Mouse (Mus musculus) megakaryocyte, embryonic 14.5 days (primary cell): Measurements from ENCODE around the gene Ptk6. TPM values are rescaled to one million over a fixed set of nuclear protein-coding genes. Genes with fewer than 3 reads are reported as not detected.

Experiments
- H3K27me3 ChIP-seq: replicated peaks from 2 replicates; pipeline ENCODE3; 2012; ENCODE audit warnings: inconsistent platforms
- H3K36me3 ChIP-seq: replicated peaks from 2 replicates; pipeline ENCODE3; 2012; ENCODE audit warnings: low read length, inconsistent platforms, mixed read lengths
- H3K4me1 ChIP-seq: 2 replicates; pipeline ENCODE4 v1.6.1; 2012; ENCODE audit warnings: inconsistent platforms
- H3K4me3 ChIP-seq: replicated peaks from 2 replicates; pipeline ENCODE3; 2012; ENCODE audit warnings: moderate library complexity, mild to moderate bottlenecking, inconsistent platforms
- H3K9me3 ChIP-seq: 2 replicates; pipeline ENCODE4 v1.6.1; 2012; ENCODE audit warnings: inconsistent platforms
- FLI1 ChIP-seq: IDR thresholded peaks from 2 replicates; pipeline ENCODE4 v1.6.1; 2012; ENCODE audit warnings: low read length, inconsistent platforms, mixed read lengths
- GATA1 ChIP-seq: IDR thresholded peaks from 3 replicates; pipeline ENCODE4 v1.6.1; 2012; ENCODE audit warnings: mixed read lengths, low read length, inconsistent platforms, borderline replicate concordance
- polyA plus RNA-seq: library from polyadenylated mRNA; stranded (reverse); fragments of >175 nt; gene quantifications from 2 replicates; pipeline ENCODE4 v1.2.3, GENCODE M21; 2012; ENCODE audit warnings: low replicate concordance; ENCODE audit not compliant: insufficient read depth

The Ptk6 gene
- polyA plus RNA-seq, 1 experiment: not detected

DNA sequence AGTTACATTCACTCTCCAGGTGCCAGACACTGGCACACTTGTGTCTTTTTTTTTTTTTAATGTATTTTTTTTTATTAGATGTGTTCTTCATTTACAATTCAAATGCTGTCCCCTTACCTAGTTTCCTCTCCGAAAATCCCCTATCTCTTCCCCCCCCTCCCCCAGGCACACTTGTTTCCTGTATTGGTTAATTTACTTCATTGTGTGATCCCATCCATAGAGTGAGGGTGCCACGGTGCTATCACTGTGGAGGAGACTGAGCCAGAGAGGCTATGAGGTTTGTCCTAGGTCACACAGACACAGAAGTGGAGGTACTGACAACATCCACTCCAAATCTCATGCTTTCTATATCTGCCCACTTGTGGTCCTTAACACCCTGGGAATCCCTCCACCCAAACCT is 36.3 kb upstream of the Ptk6 start:
- TF ChIP-seq GATA1 (no peak), FLI1 (no peak)
- H3K27me3 ChIP-seq: peaks cover 3% of the 10 kb centered on the region
- peaks cover 59% of the 10 kb centered on the region for H3K4me1 ChIP-seq
- H3K4me3 ChIP-seq: no peak overlapping the region
- peaks cover 69% of the 10 kb centered on the region for H3K36me3 ChIP-seq
- no peaks in the 10 kb centered on the region for H3K9me3 ChIP-seq

DNA sequence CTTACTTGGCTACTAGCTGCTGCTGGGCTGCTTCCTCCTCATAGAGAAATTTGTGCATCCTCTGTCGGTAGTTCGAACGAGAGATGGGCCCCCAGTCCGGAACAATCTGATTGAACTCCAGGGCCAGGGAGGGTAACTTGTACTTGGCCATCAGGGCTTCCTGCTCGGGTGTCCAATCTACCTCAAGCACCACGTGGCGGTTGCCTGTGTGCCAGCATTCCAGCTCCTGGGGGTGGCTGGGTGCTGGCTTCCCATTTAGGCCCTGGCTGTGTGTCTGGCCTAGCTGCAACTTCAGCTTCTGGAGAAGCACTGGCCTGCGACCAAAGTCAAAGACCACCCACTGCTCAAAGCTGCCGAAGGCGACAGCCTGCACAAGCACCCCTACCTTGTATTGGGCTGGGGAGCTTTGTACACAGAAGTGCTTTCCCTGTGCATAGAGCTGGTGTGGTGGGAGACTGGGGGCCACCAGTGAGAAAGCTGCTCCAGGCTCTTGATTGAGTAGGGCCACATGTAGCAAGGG is 35.6 kb upstream of the Ptk6 start:
- peaks cover 53% of the 10 kb centered on the region for H3K4me1 ChIP-seq
- no peak for TF ChIP-seq FLI1
- no peaks in the 10 kb centered on the region for H3K9me3 ChIP-seq
- H3K4me3 ChIP-seq: no peak overlapping the region
- peaks cover 3% of the 10 kb centered on the region for H3K27me3 ChIP-seq
- H3K36me3 ChIP-seq: peaks cover 76% of the 10 kb centered on the region

DNA sequence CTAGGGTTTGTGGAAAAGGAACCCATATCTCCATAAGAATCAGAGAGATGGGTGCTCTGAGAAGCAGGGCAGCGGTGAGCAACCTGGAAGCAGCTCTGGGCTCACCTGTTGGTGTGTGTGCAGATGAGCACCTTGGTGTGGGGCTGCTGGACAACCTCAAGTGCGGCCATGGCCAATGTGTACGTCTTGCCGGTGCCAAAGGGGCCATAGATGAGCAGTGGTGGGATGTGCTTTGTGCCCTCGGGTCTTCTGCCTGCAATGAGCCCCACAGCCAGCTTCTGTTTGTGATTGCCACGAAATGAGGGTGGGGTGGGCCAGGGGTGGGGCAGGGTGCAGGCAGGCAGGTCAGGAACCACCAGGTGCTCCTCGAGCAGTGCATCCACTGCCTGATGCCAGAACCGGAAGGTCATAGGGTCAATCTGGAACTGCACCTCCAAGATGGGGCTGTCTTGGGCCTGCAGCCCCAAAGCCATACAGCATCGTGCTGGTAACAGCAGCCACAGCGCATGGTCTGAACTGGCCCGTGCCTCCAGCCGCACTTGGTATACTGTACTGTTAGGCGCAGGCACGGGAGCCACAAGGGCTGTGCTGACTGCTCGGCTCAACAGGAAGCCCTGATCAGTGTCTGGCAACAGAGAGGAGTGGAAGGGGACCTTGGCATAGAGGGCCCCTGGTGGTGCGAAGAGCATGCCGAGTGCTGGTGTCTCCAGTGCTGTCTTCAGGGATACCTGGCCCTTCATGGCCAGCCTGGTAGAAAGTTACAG is 34.8 kb upstream of the Ptk6 start:
- Histone ChIP-seq H3K9me3 (no peaks in the 10 kb centered on the region), H3K4me3 (no peak overlapping the region), H3K4me1 (peaks cover 48% of the 10 kb centered on the region), H3K27me3 (peaks cover 2% of the 10 kb centered on the region), H3K36me3 (peaks cover 83% of the 10 kb centered on the region)
- TF ChIP-seq FLI1: no peak
- no peak for TF ChIP-seq GATA1

- Histone ChIP-seq H3K27me3 (no peaks in the 10 kb centered on the region), H3K4me1 (peaks cover 36% of the 10 kb centered on the region), H3K9me3 (no peaks in the 10 kb centered on the region), H3K36me3 (peaks cover 97% of the 10 kb centered on the region), H3K4me3 (peak overlapping the region; percentile 23)
- no peak for TF ChIP-seq FLI1
- no peak for TF ChIP-seq GATA1
Observed at GRCm38 (mm10) chr2:181235681-181236566, 33.3 kb upstream of the Ptk6 start.

GRCm38 (mm10) chr2:181234680-181235079 is 32.1 kb upstream of the Ptk6 start:
- Histone ChIP-seq H3K36me3 (peaks cover 97% of the 10 kb centered on the region), H3K4me3 (no peak overlapping the region), H3K9me3 (no peaks in the 10 kb centered on the region), H3K4me1 (peaks cover 24% of the 10 kb centered on the region), H3K27me3 (no peaks in the 10 kb centered on the region)
- no peak for TF ChIP-seq FLI1
- TF ChIP-seq GATA1: no peak

GRCm38 (mm10) chr2:181233443-181233842 is 30.9 kb upstream of the Ptk6 start:
- TF ChIP-seq GATA1 (no peak), FLI1 (no peak)
- Histone ChIP-seq H3K9me3 (no peaks in the 10 kb centered on the region), H3K4me1 (peaks cover 20% of the 10 kb centered on the region), H3K36me3 (peaks cover 98% of the 10 kb centered on the region), H3K27me3 (no peaks in the 10 kb centered on the region), H3K4me3 (no peak overlapping the region)

DNA sequence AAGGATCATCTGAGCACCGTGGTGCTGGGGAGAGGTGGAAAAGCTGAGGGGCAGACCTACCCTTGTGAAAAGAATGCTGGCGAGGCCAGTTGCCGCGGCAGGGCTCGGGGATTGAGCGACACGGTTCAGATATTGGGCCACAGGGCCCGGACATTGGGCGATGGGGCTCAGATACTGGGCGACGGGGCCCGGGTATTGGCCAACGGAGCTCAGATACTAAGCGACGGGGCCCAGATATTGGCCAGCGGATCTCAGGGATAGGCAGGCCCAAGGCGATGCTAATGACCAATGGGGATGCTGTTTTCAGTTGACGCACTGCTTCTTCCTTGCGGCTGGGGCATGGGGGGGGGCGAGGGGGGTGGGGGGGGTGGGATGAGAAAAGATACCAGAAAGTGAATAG is 28.6 kb upstream of the Ptk6 start:
- Histone ChIP-seq H3K27me3 (no peaks in the 10 kb centered on the region), H3K4me1 (peaks cover 10% of the 10 kb centered on the region), H3K36me3 (peaks cover 98% of the 10 kb centered on the region), H3K4me3 (no peak overlapping the region), H3K9me3 (no peaks in the 10 kb centered on the region)
- TF ChIP-seq FLI1: no peak
- no peak for TF ChIP-seq GATA1

DNA sequence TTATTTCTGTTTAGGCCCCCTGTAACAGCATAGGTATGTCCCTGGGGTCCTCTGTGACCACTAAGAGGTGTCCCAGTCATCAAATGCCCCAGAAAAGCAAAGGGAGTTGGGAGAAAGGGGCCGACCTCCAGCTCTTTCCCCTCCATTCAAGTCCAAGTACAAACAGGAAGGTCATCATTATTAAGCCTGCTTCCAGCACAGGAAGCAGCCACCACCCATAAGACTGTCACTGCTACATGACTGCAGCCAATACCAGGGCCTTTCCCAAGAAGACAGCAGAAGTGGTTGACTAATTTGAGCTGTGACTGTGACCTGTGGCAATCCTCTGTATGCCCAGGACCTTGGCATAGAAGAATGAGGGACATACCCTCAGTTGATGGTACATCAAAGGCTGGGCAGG is 25.7 kb upstream of the Ptk6 start:
- TF ChIP-seq FLI1 (no peak), GATA1 (no peak)
- H3K27me3 ChIP-seq: peaks cover 5% of the 10 kb centered on the region
- no peaks in the 10 kb centered on the region for H3K9me3 ChIP-seq
- H3K4me1 ChIP-seq: peaks cover 6% of the 10 kb centered on the region
- H3K36me3 ChIP-seq: peaks cover 73% of the 10 kb centered on the region
- H3K4me3 ChIP-seq: no peak overlapping the region

DNA sequence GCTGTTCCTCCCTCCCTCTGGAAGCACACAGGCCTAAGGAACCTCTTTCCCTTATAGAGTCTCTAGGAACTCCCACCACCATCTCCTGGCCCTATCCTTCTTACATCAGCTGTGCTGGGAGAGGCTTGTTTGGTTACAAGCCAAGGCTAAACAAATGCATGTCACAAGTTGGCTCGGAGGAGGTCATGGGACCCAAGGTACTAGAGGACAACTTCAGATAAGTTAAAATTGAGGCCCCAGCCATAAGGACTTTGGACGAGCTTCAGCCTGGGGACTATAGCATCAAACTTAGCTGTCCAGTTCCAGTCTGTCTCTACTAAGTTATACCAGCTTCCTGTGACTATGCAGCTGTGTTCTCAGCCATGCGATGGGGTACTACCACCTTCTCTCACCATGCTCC is 24.5 kb upstream of the Ptk6 start:
- H3K4me1 ChIP-seq: peaks cover 6% of the 10 kb centered on the region
- no peak overlapping the region for H3K4me3 ChIP-seq
- H3K27me3 ChIP-seq: peaks cover 17% of the 10 kb centered on the region
- H3K36me3 ChIP-seq: peaks cover 60% of the 10 kb centered on the region
- no peaks in the 10 kb centered on the region for H3K9me3 ChIP-seq
- TF ChIP-seq GATA1 (no peak), FLI1 (no peak)

DNA sequence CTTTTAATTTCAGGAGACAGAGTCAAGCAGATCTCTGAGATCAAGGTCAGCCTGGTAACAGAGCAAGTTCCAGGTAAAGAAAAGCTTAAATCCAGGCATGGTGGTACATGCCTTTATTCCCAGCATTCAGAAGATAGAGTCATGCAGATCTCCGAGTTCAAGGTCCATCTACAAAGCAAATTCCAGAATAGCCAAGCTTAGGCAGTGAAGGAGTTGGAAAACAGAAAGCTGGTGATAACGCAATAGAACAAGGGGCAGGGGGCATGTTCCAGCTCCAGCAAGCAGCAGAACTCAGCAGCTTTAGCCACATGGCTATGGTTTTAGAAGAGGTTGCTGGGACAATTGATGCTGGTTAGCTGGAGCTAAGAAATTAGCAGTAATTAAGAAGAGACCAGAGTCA is 22.4 kb upstream of the Ptk6 start:
- no peaks in the 10 kb centered on the region for H3K9me3 ChIP-seq
- H3K4me1 ChIP-seq: peaks cover 12% of the 10 kb centered on the region
- H3K27me3 ChIP-seq: peaks cover 38% of the 10 kb centered on the region
- TF ChIP-seq GATA1 (no peak), FLI1 (no peak)
- H3K36me3 ChIP-seq: peaks cover 40% of the 10 kb centered on the region
- no peak overlapping the region for H3K4me3 ChIP-seq
